Mouse (Mus musculus): ENCODE data around the gene Mrpl52.

DNA sequence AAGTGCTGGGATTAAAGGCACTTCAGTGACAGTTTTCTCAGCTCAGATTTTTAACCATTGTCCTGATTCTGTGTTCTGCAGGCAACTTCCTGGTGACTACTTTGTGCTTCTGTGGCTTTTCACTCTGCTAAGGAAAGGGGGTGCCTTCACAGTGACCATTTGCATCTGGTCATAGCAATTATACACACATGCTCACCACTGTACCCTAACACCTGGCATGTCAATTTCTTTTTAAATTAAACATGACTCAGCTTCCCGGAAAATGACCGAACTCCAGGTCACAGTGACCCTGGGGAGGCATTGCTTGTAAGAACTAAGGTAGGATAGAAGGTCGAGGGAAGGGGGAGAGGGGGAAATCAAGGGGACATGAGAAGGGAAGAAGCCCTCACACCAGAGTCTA, 32.9 kb upstream of the Mrpl52 start:
- no peak for TF ChIP-seq CTCF (IDR thresholded peaks at IDR 0.05; ENCODE audit: insufficient read depth, low read length)
- TF ChIP-seq POLR2A (IDR thresholded peaks at IDR 0.05; ENCODE audit: borderline replicate concordance, extremely low read depth, low read depth, low read length) = no peak
